Mouse (Mus musculus) intestine, embryonic 14.5 days (tissue): ENCODE measurements at regions not wholly inside any gene's neighbourhood (a gene's known extent, or its start where the extent isn't known, plus 50 kb on each side); places are given as distances from the start of the nearest gene placed in this dataset.

Experiments used
- ATAC-seq: fragments of 200-750 bp; cut with Nextera tagmentation; replicated peaks from 2 replicates; pipeline ENCODE4 v1.8.0; 2017; ENCODE audit warnings: low read depth, moderate number of reproducible peaks, moderate TSS enrichment, moderate library complexity; ENCODE audit not compliant: low FRiP score, low TSS enrichment
- DNase-seq: peaks from one replicate; pipeline ENCODE4 v3.0.0-alpha.2; 2018; ENCODE audit warnings: low spot score
- H3K27ac ChIP-seq: fragments of 300-500 bp; sonication (generic); 2 replicates; pipeline ENCODE4 v1.5.1; 2014; ENCODE audit warnings: low read depth, mild to moderate bottlenecking, control low read depth
- H3K27me3 ChIP-seq: fragments of 300-500 bp; sonication (generic); replicated peaks from 2 replicates; pipeline ENCODE4 v1.6.1; 2014; ENCODE audit warnings: low read length, control low read depth; ENCODE audit not compliant: control insufficient read depth, insufficient read depth
- H3K36me3 ChIP-seq: fragments of 300-500 bp; sonication (generic); 2 replicates; pipeline ENCODE4 v1.6.1; 2014; ENCODE audit warnings: low read length, control low read depth; ENCODE audit not compliant: control insufficient read depth, insufficient read depth
- H3K4me1 ChIP-seq: fragments of 300-500 bp; sonication (generic); replicated peaks from 2 replicates; pipeline ENCODE4 v1.6.1; 2014; ENCODE audit warnings: low read length, control low read depth, mixed read lengths; ENCODE audit not compliant: control insufficient read depth, insufficient read depth
- H3K4me2 ChIP-seq: fragments of 300-500 bp; sonication (generic); 2 replicates; pipeline ENCODE4 v1.6.1; 2014; ENCODE audit warnings: low read length
- H3K4me3 ChIP-seq: fragments of 300-500 bp; sonication (generic); 2 replicates; pipeline ENCODE4 v1.5.1; 2014; ENCODE audit warnings: low read depth, low read length, control low read depth, mixed read lengths
- H3K9ac ChIP-seq: fragments of 300-500 bp; sonication (generic); 2 replicates; pipeline ENCODE4 v1.6.1; 2014; ENCODE audit warnings: mild to moderate bottlenecking, low read length
- H3K9me3 ChIP-seq: fragments of 300-500 bp; sonication (generic); 2 replicates; pipeline ENCODE4 v1.6.1; 2016; ENCODE audit warnings: low read length, control low read depth; ENCODE audit not compliant: control insufficient read depth
- WGBS: fragments of 180-500 bp; shearing (Covaris S2); extraction: QIAGEN DNeasy Blood & Tissue Kit; methylation state at CpG from one replicate; pipeline ENCODE4 v1.1.7; 2014; 5-methylcytosine and 5-hydroxymethylcytosine counted together

GRCm38 (mm10) chr3:101749841-101750240 lies 98.9 kb downstream of the Mab21l3 start:
- 69% methylated on average over 3 of the region's 3 CpGs for WGBS
- no peak overlapping the region for H3K4me3 ChIP-seq
- ATAC-seq (no peak), DNase-seq (no peak)
- no peaks in the 10 kb centered on the region for H3K36me3 ChIP-seq
- no peaks in the 10 kb centered on the region for H3K9me3 ChIP-seq
- no peaks in the 10 kb centered on the region for H3K27me3 ChIP-seq
- no peaks in the 10 kb centered on the region for H3K4me1 ChIP-seq
- H3K4me2 ChIP-seq: no peak overlapping the region
- no peak overlapping the region for H3K9ac ChIP-seq
- no peak overlapping the region for H3K27ac ChIP-seq

- Histone ChIP-seq H3K4me3 (no peak overlapping the region), H3K36me3 (no peaks in the 10 kb centered on the region), H3K4me2 (no peak overlapping the region), H3K4me1 (no peaks in the 10 kb centered on the region), H3K27me3 (no peaks in the 10 kb centered on the region), H3K27ac (no peak overlapping the region), H3K9ac (no peak overlapping the region), H3K9me3 (no peaks in the 10 kb centered on the region)
- 75% methylated on average over 3 of the region's 3 CpGs for WGBS
- ATAC-seq (no peak), DNase-seq (no peak)
These were observed 99.6 kb downstream of the Mab21l3 start for GRCm38 (mm10) chr3:101749031-101749632.

GRCm38 (mm10) chr3:101748186-101748585 lies 100.6 kb downstream of the Mab21l3 start:
- Histone ChIP-seq H3K4me3 (no peak overlapping the region), H3K27me3 (no peaks in the 10 kb centered on the region), H3K4me1 (no peaks in the 10 kb centered on the region), H3K4me2 (no peak overlapping the region), H3K9me3 (no peaks in the 10 kb centered on the region), H3K36me3 (no peaks in the 10 kb centered on the region), H3K9ac (no peak overlapping the region), H3K27ac (no peak overlapping the region)
- ATAC-seq (no peak), DNase-seq (no peak)
- 46% methylated on average over 4 of the region's 4 CpGs for WGBS

GRCm38 (mm10) chr3:101740906-101741305 lies 107.9 kb downstream of the Mab21l3 start:
- no peaks in the 10 kb centered on the region for H3K27me3 ChIP-seq
- DNase-seq (no peak), ATAC-seq (no peak)
- no peak overlapping the region for H3K9ac ChIP-seq
- H3K4me2 ChIP-seq: no peak overlapping the region
- H3K4me1 ChIP-seq: no peaks in the 10 kb centered on the region
- H3K4me3 ChIP-seq: no peak overlapping the region
- H3K9me3 ChIP-seq: no peaks in the 10 kb centered on the region
- H3K27ac ChIP-seq: no peak overlapping the region
- no peaks in the 10 kb centered on the region for H3K36me3 ChIP-seq
- WGBS: 81% methylated on average over 4 of the region's 4 CpGs

GRCm38 (mm10) chr3:101737197-101737596 lies 111.6 kb downstream of the Mab21l3 start:
- H3K9me3 ChIP-seq: peaks cover 8% of the 10 kb centered on the region; the same call in 1 of the 2 replicates
- no peaks in the 10 kb centered on the region for H3K36me3 ChIP-seq
- H3K4me3 ChIP-seq: no peak overlapping the region
- DNase-seq (no peak), ATAC-seq (no peak)
- H3K27me3 ChIP-seq: no peaks in the 10 kb centered on the region
- 88% methylated on average over 6 of the region's 6 CpGs for WGBS
- H3K9ac ChIP-seq: no peak overlapping the region
- H3K4me1 ChIP-seq: no peaks in the 10 kb centered on the region
- no peak overlapping the region for H3K4me2 ChIP-seq
- no peak overlapping the region for H3K27ac ChIP-seq

GRCm38 (mm10) chr3:101729044-101729443 lies 119.7 kb downstream of the Mab21l3 start:
- DNase-seq: no peak
- H3K36me3 ChIP-seq: no peaks in the 10 kb centered on the region
- H3K4me3 ChIP-seq: no peak overlapping the region
- peaks cover 8% of the 10 kb centered on the region; the same call in 1 of the 2 replicates for H3K9me3 ChIP-seq
- no peak for ATAC-seq
- no peaks in the 10 kb centered on the region for H3K27me3 ChIP-seq
- H3K4me1 ChIP-seq: no peaks in the 10 kb centered on the region
- H3K27ac ChIP-seq: no peak overlapping the region
- no peak overlapping the region for H3K4me2 ChIP-seq
- 92% methylated on average over 3 of the region's 3 CpGs for WGBS
- no peak overlapping the region for H3K9ac ChIP-seq

- H3K4me1 ChIP-seq: no peaks in the 10 kb centered on the region
- no peaks in the 10 kb centered on the region for H3K27me3 ChIP-seq
- H3K4me3 ChIP-seq: no peak overlapping the region
- WGBS: 65% methylated on average over 6 of the region's 6 CpGs
- no peak overlapping the region for H3K9ac ChIP-seq
- H3K36me3 ChIP-seq: no peaks in the 10 kb centered on the region
- no peak for ATAC-seq
- H3K4me2 ChIP-seq: no peak overlapping the region
- no peak overlapping the region for H3K27ac ChIP-seq
- no peak for DNase-seq
- H3K9me3 ChIP-seq: no peaks in the 10 kb centered on the region
These were observed 118.4 kb upstream of the Atp1a1 start for GRCm38 (mm10) chr3:101722926-101723325.

GRCm38 (mm10) chr3:101722001-101722400 lies 117.5 kb upstream of the Atp1a1 start:
- Histone ChIP-seq H3K4me2 (no peak overlapping the region), H3K4me1 (no peaks in the 10 kb centered on the region), H3K9me3 (no peaks in the 10 kb centered on the region), H3K27me3 (no peaks in the 10 kb centered on the region), H3K27ac (no peak overlapping the region), H3K9ac (no peak overlapping the region), H3K4me3 (no peak overlapping the region), H3K36me3 (no peaks in the 10 kb centered on the region)
- DNase-seq: no peak
- ATAC-seq: no peak
- WGBS: 89% methylated on average over 4 of the region's 4 CpGs

- DNase-seq: no peak
- Histone ChIP-seq H3K4me3 (no peak overlapping the region), H3K27ac (no peak overlapping the region), H3K36me3 (no peaks in the 10 kb centered on the region), H3K4me1 (peaks cover 30% of the 10 kb centered on the region), H3K9me3 (no peaks in the 10 kb centered on the region), H3K27me3 (no peaks in the 10 kb centered on the region), H3K9ac (no peak overlapping the region), H3K4me2 (no peak overlapping the region)
- no peak for ATAC-seq
These were observed 110.9 kb upstream of the Atp1a1 start for GRCm38 (mm10) chr3:101715416-101715815.
